ENCODE assay signal across 8 mouse cellular contexts in genomic region chr13:94062349-94063111, GRCm38 (mm10). TPM values are rescaled to one million over a fixed set of nuclear protein-coding genes. Genes with fewer than 3 reads are reported as not detected.
A peak's percentile ranks its signal among the peaks of the same experiment; 100 is the strongest.
DNase-seq lines count a peak whose midpoint lies in the region; ATAC-seq and TF ChIP-seq lines count a peak whose summit lies in the region.

No protein-coding gene starts in this region.

- no peaks in the 10 kb centered on the region for H3K9me3 ChIP-seq in heart, embryonic 10.5 days
- H3K9me3 ChIP-seq in ES-E14 (ENCODE audit: control insufficient read depth, insufficient read depth, low read depth, low read length), result no peaks in the 10 kb centered on the region
- no peaks in the 10 kb centered on the region for H3K9me3 ChIP-seq in forebrain, postnatal 0 days (ENCODE audit: low read length)
- no peaks in the 10 kb centered on the region for H3K9me3 ChIP-seq in midbrain, embryonic 14.5 days (ENCODE audit: control insufficient read depth, low read length)

- peak; percentile 42; the same call in 1 of the 2 replicates for ATAC-seq in forebrain, postnatal 0 days
- no peak for ATAC-seq in midbrain, embryonic 14.5 days (ENCODE audit: low FRiP score, low TSS enrichment)

- no peak overlapping the region for H3K9ac ChIP-seq in ES-E14 (ENCODE audit: insufficient read depth, low read depth, low read length, poor library complexity, severe bottlenecking)
- no peak overlapping the region for H3K9ac ChIP-seq in forebrain, postnatal 0 days
- no peak overlapping the region for H3K9ac ChIP-seq in midbrain, embryonic 14.5 days (replicated peaks; ENCODE audit: low read length)

- H3K4me3 ChIP-seq in heart, embryonic 10.5 days, result peak overlapping the region; percentile 29
- H3K4me3 ChIP-seq in ES-E14 (ENCODE audit: insufficient read depth in 1 of 2, low read depth in 1 of 2, low read length in 2 of 2, poor library complexity in 1 of 2, severe bottlenecking in 1 of 2), result peak overlapping the region; percentile 33 to 35
- no peak overlapping the region for H3K4me3 ChIP-seq in forebrain, postnatal 0 days (ENCODE audit: low read depth, low read length)
- H3K4me3 ChIP-seq in midbrain, embryonic 14.5 days (replicated peaks; ENCODE audit: low read depth, low read length), result no peak overlapping the region

- DNase-seq in heart, embryonic 10.5 days (ENCODE audit: low spot score), result no peak
- DNase-seq in heart, adult 9 months (ENCODE audit: low spot score in 2 of 2), result no peak
- DNase-seq in ES-E14 (ENCODE audit: low read depth, low spot score) (peak; percentile 48), MN1 (ENCODE audit: low spot score) (no peak)
- DNase-seq in forebrain, postnatal 0 days, result no peak
- peak; percentile 85 to 92 for DNase-seq in kidney, postnatal 25 days
- DNase-seq in midbrain, embryonic 14.5 days, result peak; percentile 55
- no peak for DNase-seq in T-cell, adult 2 months (ENCODE audit: low spot score)

- H3K27ac ChIP-seq in heart, embryonic 10.5 days, result peak overlapping the region; percentile 31; the same call in 1 of the 2 replicates
- H3K27ac ChIP-seq in ES-E14 (ENCODE audit: insufficient read depth, low read depth, low read length, poor library complexity, severe bottlenecking), result no peak overlapping the region
- H3K27ac ChIP-seq in forebrain, postnatal 0 days (ENCODE audit: low read depth, low read length), result no peak overlapping the region
- no peak overlapping the region for H3K27ac ChIP-seq in midbrain, embryonic 14.5 days (replicated peaks; ENCODE audit: low read depth, low read length)

- peaks cover 22% of the 10 kb centered on the region; the same call in 1 of the 2 replicates for H3K27me3 ChIP-seq in heart, embryonic 10.5 days (ENCODE audit: insufficient read depth, poor library complexity, severe bottlenecking)
- peaks cover 8% of the 10 kb centered on the region; the same call in 1 of the 2 replicates for H3K27me3 ChIP-seq in forebrain, postnatal 0 days (ENCODE audit: insufficient read depth, low read length)
- H3K27me3 ChIP-seq in midbrain, embryonic 14.5 days (ENCODE audit: control insufficient read depth, insufficient read depth, low read length), result peaks cover 12% of the 10 kb centered on the region; the same call in 1 of the 2 replicates

- TF ChIP-seq CTCF in forebrain, postnatal 0 days (IDR thresholded peaks at IDR 0.05; ENCODE audit: low read depth), result no peak

- in situ Hi-C loops in ES-E14 (cut with MboI; ENCODE audit: low sequenced_read_pairs in 2 of 2, unreplicated experiment in 2 of 2), result no loop called here

- no peak overlapping the region for H3K4me2 ChIP-seq in forebrain, postnatal 0 days (ENCODE audit: low read depth)
- H3K4me2 ChIP-seq in midbrain, embryonic 14.5 days (ENCODE audit: low read length), result no peak overlapping the region

- peaks cover 59% of the 10 kb centered on the region for H3K4me1 ChIP-seq in heart, embryonic 10.5 days
- peaks cover 0 to 17% of the 10 kb centered on the region in 2 experiments; a peak in 2 of 4 replicates for H3K4me1 ChIP-seq in ES-E14 (ENCODE audit: control insufficient read depth in 2 of 2, insufficient read depth in 2 of 2, low read length in 2 of 2, poor library complexity in 1 of 2)
- H3K4me1 ChIP-seq in forebrain, postnatal 0 days (ENCODE audit: insufficient read depth), result no peaks in the 10 kb centered on the region
- peaks cover 12% of the 10 kb centered on the region for H3K4me1 ChIP-seq in midbrain, embryonic 14.5 days (ENCODE audit: control insufficient read depth, insufficient read depth, low read length)

- H3K36me3 ChIP-seq in heart, embryonic 10.5 days, result no peaks in the 10 kb centered on the region
- H3K36me3 ChIP-seq in ES-E14 (ENCODE audit: control insufficient read depth, insufficient read depth, low read length, poor library complexity, severe bottlenecking), result no peaks in the 10 kb centered on the region
- no peaks in the 10 kb centered on the region for H3K36me3 ChIP-seq in forebrain, postnatal 0 days (ENCODE audit: insufficient read depth)
- no peaks in the 10 kb centered on the region for H3K36me3 ChIP-seq in midbrain, embryonic 14.5 days (ENCODE audit: control insufficient read depth, insufficient read depth, low read length)

- 19% methylated on average over 21 of the region's 21 CpGs for WGBS in heart, embryonic 10.5 days
- WGBS in forebrain, postnatal 0 days, result 16% methylated on average over 21 of the region's 21 CpGs
- WGBS in midbrain, embryonic 14.5 days, result 19% methylated on average over 21 of the region's 21 CpGs

TF ChIP-seq in ES-E14, 5 proteins besides CTCF, POLR2A, EP300 and RAD21:
- TF ChIP-seq ZC3H11A (IDR thresholded peaks at IDR 0.05; ENCODE audit: borderline replicate concordance, low read depth, low read length), result no peak
- no peak for TF ChIP-seq ZNF384 (IDR thresholded peaks at IDR 0.05; ENCODE audit: low read depth, low read length)
- TF ChIP-seq MAFK (IDR thresholded peaks at IDR 0.05; ENCODE audit: insufficient read depth, low read depth, low read length), result no peak
- TF ChIP-seq HCFC1 (IDR thresholded peaks at IDR 0.05; ENCODE audit: borderline replicate concordance, insufficient read depth, low read length), result no peak
- no peak for TF ChIP-seq CHD2 (IDR thresholded peaks at IDR 0.05; ENCODE audit: low read depth, low read length)

RNA-seq across cellular contexts. Expression of gene Lhfpl2, which starts 4.9 kb away (rescaled TPM):
- polyA plus RNA-seq in heart, embryonic 10.5 days (2016; fragmentation: Nextera tagmentation; extraction: Ambion mirVana), result 19.3 and 33.6 TPM in 2 replicates
- total RNA-seq in ES-E14 (2012; rRNA removed), result 6.1 and 8.8 TPM in 2 replicates
- 16.2 and 23.6 TPM in 2 replicates for total RNA-seq in forebrain, postnatal 0 days (2014; rRNA removed)
- 9.8 and 13.3 TPM in 2 replicates for polyA plus RNA-seq in forebrain, postnatal 0 days (2015; fragmentation: Nextera tagmentation; extraction: Ambion mirVana)
- 7.6 and 14.2 TPM in 2 replicates for polyA plus RNA-seq in midbrain, embryonic 14.5 days (2014; fragmentation: Nextera tagmentation; extraction: Ambion mirVana)

Comparison
In these comparisons a context has a peak if more than half of its experiments do, and no peak if none do; other contexts are left out.
1. DNase-seq: peak in ES-E14 (single experiment), kidney, postnatal 25 days (2 of 2) and midbrain, embryonic 14.5 days (single experiment); none in heart, embryonic 10.5 days (single experiment), heart, adult 9 months (0 of 2), forebrain, postnatal 0 days (single experiment), T-cell, adult 2 months (single experiment) and MN1 (single experiment).
2. H3K4me3 ChIP-seq: peak in heart, embryonic 10.5 days (single experiment) and ES-E14 (2 of 2); none in forebrain, postnatal 0 days (single experiment) and midbrain, embryonic 14.5 days (single experiment).